Mouse (Mus musculus) neutrophil, adult 5-6 weeks (primary cell): ENCODE results near the gene 2810021J22Rik. TPM values are rescaled to one million over a fixed set of nuclear protein-coding genes. Genes with fewer than 3 reads are reported as not detected.
A peak's percentile ranks its signal among the peaks of the same experiment; 100 is the strongest.

Experiments
- ATAC-seq: fragments of 151-379, 151-347 bp; 2 replicates; pipeline ENCODE4 v1.8.0; 2017; ENCODE audit warnings: mild to moderate bottlenecking, moderate TSS enrichment; ENCODE audit not compliant: insufficient number of reproducible peaks, poor library complexity, low FRiP score, severe bottlenecking; ENCODE audit errors: extremely low read depth
- total RNA-seq: library from RNA; stranded (forward); fragments of 200-1000 nt; gene quantifications from 2 replicates; pipeline ENCODE4 v1.2.3, GENCODE M21; 2017

The 2810021J22Rik gene
- total RNA-seq, 1 experiment from 2014 or later: 8.8 TPM

DNA sequence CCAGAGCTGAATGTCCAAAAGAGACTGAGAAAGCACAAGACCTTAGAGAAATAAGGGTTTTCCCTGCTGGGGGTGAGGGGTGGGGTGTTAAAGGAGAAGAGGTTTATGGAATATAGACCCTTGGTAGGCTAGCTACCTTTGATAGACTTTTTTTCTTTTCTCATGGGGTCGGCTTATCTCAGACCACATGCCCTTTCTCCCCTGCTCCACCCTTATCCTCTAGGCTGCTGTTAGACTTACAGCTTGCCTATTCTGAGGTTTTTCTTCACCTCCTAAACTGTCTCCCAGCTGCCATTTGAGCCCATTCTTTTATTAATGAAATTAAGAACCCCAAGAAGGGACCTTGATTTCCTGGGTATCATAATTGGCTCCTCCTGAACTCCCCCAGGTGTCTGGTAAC lies 46.8 kb downstream of the 2810021J22Rik start:
- ATAC-seq: no peak

DNA sequence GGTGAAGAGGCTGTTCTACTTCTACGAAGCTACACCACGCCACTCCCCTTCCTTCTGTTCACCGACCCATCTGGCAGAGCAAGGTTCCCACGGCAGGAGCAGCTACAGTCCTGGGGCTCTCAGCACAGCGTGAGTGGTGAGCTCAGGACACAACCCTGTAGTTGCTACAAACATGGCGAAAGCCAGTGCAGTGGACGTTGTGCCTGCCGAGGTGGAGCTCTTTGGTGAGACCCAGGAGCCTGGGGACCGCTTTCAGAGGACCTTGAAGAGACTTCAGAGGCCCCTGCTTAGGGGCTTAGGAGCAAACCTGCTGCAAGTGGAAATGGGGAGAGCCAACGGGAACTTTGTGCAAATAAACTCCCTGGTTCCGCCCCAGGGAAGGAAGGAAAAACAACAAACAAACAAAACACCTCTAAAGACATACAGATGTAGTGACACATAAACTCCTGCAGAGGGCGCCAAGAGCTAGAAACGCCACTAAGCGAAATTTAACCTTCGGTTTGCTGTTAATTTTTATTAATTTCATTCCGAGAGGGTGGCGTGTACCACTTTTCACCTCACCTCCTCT lies 47.5 kb downstream of the 2810021J22Rik start:
- ATAC-seq: peak; percentile 36; the same call in 1 of the 2 replicates

- peak; percentile 70 for ATAC-seq
Measured at GRCm38 (mm10) chr11:58916879-58917744, 50.1 kb downstream of the 2810021J22Rik start.

DNA sequence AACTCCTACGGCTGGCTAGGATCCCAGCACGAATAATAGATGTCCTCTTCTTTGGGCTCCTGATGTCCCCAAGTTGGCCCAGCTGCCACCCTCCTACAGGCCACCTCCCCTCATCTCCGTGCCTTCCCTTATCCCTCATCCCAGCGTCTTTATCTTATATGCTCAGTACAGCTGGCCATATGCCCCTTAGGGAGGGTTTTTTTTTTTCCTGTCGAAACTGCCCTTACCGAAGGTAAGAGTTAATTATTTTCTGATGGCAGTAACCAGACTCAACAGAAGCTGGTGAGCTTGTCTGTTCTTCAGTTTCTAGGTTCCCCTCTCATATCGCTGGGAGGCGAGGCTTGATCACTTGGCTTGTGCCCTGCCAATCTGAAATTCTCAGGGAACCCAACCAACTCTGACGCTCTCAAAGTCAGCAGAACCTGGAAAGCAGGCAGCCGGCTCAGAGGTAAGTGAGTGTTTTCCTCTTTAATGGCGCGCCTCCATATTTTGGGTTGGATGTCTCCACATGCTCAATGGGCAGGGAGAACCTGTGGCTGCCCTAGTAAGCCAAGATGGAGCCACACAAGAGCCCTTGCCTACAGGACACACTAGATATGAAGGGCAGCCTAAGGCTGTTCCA lies 50.8 kb downstream of the 2810021J22Rik start, which contains the start of gene Btnl10:
TSS of gene Btnl10 (plus strand) at position 164 of the 622 bp plus-strand sequence.
- ATAC-seq: no peak

DNA sequence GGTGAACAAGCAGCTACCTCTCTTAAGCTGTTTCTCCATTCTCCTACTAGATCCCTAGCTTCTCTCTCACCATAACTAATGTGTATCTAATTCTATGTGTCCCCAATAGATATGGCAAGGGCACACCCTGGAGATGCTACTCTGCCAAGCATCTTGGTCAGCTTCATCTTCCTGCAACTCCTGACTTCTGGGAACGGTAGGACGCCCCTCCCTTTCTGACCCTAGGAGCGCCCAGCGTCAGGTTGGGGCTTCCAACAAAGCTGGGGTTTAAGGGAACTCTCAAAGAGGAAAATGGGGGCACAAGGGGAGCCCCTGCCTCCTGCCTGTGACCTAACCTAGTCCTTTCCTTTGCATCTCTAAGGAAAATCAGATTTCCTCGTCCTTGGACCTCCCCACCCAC lies 51.7 kb downstream of the 2810021J22Rik start:
- ATAC-seq: no peak

- no peak for ATAC-seq
Measured at GRCm38 (mm10) chr11:58922420-58922819, 55.4 kb downstream of the 2810021J22Rik start.

- no peak for ATAC-seq
Measured at GRCm38 (mm10) chr11:58926651-58927050, 59.6 kb downstream of the 2810021J22Rik start.

GRCm38 (mm10) chr11:58927053-58927452 lies 60.0 kb downstream of the 2810021J22Rik start:
- no peak for ATAC-seq

GRCm38 (mm10) chr11:58927790-58928651 lies 61.0 kb downstream of the 2810021J22Rik start:
- ATAC-seq: peak; percentile 81

DNA sequence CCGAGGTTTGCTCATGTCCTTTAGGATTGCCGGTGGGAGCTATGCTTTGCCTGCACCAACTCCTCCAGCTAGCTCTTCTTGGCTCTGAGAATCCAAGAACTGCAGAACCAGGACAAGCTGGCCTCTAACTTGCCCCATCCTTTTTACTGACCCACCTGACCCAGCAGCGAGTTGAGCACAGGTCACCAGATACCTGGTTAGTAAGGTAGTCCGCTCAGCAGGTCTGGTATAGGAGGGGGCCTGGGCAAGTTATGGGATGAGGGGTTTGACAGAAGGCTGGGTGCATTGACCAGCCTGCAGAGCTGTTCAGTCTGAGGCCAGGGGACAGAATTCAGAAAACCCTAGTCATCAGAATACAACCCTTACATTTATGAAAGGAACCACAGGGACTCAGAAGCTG lies 62.0 kb downstream of the 2810021J22Rik start:
- ATAC-seq: no peak

DNA sequence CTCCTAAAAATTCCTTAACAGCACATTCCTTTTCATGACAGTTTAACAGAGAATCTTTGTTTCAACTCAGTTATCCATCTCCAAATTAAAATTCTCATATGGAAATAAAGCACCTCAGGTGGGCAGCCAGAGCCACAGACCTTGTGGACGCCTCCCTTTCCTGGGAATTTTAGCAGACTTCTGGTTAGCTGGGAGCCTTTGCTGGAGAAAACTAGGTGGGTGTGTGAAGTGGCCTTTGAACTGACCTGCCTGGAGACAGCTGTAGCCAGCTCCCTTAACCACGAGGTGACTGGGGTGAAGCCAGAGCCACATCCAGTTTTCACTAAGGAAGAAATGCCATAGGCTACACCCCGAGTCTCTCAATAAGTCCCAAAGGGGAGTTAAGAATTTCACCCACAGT lies 62.6 kb downstream of the 2810021J22Rik start:
- ATAC-seq: no peak

- ATAC-seq: no peak
Measured at GRCm38 (mm10) chr11:58930254-58930653, 63.2 kb downstream of the 2810021J22Rik start.

GRCm38 (mm10) chr11:58931576-58931975 lies 64.6 kb downstream of the 2810021J22Rik start:
- no peak for ATAC-seq

Other genes with a start within 250 kb of the 2810021J22Rik start
- gene Olfr323, start 236.7 kb upstream of the 2810021J22Rik start, total RNA-seq: not detected in 2 replicates
- gene Trim58, start 226.8 kb upstream of the 2810021J22Rik start, total RNA-seq: 0.35 and 0.49 TPM in 2 replicates
- gene Olfr322, start 208.4 kb upstream of the 2810021J22Rik start, total RNA-seq: not detected in 2 replicates
- not detected in 2 replicates for gene Olfr320, start 186.1 kb upstream of the 2810021J22Rik start, total RNA-seq
- gene Olfr319, start 168.1 kb upstream of the 2810021J22Rik start, total RNA-seq: not detected in 2 replicates
- 0.23 TPM in 1 of 2 replicates, not detected in the other for gene Olfr318, start 143.2 kb upstream of the 2810021J22Rik start, total RNA-seq
- gene Olfr317, start 128.0 kb upstream of the 2810021J22Rik start, total RNA-seq: not detected in 2 replicates
- gene Olfr316, start 114.5 kb upstream of the 2810021J22Rik start, total RNA-seq: not detected in 2 replicates
- gene Olfr315, start 94.0 kb upstream of the 2810021J22Rik start, total RNA-seq: not detected in 2 replicates
- not detected in 2 replicates for gene Olfr314, start 84.3 kb upstream of the 2810021J22Rik start, total RNA-seq
- gene Fam183b, start 65.3 kb upstream of the 2810021J22Rik start, total RNA-seq: not detected in 2 replicates
- not detected in 2 replicates for gene Olfr313, start 52.2 kb upstream of the 2810021J22Rik start, total RNA-seq
- gene Olfr312, start 38.0 kb upstream of the 2810021J22Rik start, total RNA-seq: not detected in 2 replicates
- gene Olfr311, start 28.0 kb upstream of the 2810021J22Rik start, total RNA-seq: not detected in 2 replicates
- 12.1 and 16.8 TPM in 2 replicates for gene Gm12258, start 20.1 kb upstream of the 2810021J22Rik start, total RNA-seq
- gene Zfp39, start 37.0 kb downstream of the 2810021J22Rik start, total RNA-seq: 14.6 and 14.7 TPM in 2 replicates
- 0.23 and 0.61 TPM in 2 replicates for gene Btnl10, start 50.7 kb downstream of the 2810021J22Rik start, total RNA-seq
- gene Rnf187, start 71.7 kb downstream of the 2810021J22Rik start, total RNA-seq: 60.8 and 72.2 TPM in 2 replicates
- gene Hist3h2ba, start 81.7 kb downstream of the 2810021J22Rik start, total RNA-seq: 3.7 and 8.1 TPM in 2 replicates
- 65.3 TPM in 2 replicates for gene Hist3h2a, start 87.5 kb downstream of the 2810021J22Rik start, total RNA-seq
- gene Trim17, start 87.5 kb downstream of the 2810021J22Rik start, total RNA-seq: 0.12 and 0.35 TPM in 2 replicates
- gene Trim11, start 110.9 kb downstream of the 2810021J22Rik start, total RNA-seq: 106 and 107 TPM in 2 replicates